Mouse (Mus musculus) midbrain, embryonic 11.5 days (tissue): ENCODE data around the gene Il15ra. TPM values are rescaled to one million over a fixed set of nuclear protein-coding genes. Genes with fewer than 3 reads are reported as not detected.

ENCODE experiments used
- ATAC-seq: fragments of 200-750 bp; cut with Nextera tagmentation; 2 replicates; pipeline ENCODE4 v1.8.0; 2017; ENCODE audit warnings: moderate TSS enrichment, moderate library complexity; ENCODE audit not compliant: low FRiP score
- DNase-seq: peaks from one replicate; pipeline ENCODE4 v3.0.0; 2015; ENCODE audit warnings: low spot score; ENCODE audit errors: missing footprints
- H3K27ac ChIP-seq: fragments of 300-500 bp; sonication (generic); 2 replicates; pipeline ENCODE4 v1.5.1; 2014; ENCODE audit warnings: low read depth, low read length
- H3K27me3 ChIP-seq: fragments of 300-500 bp; sonication (generic); 2 replicates; pipeline ENCODE4 v1.6.1; 2014; ENCODE audit warnings: mild to moderate bottlenecking, low read length, moderate library complexity, mixed read lengths; ENCODE audit not compliant: control insufficient read depth, insufficient read depth
- H3K36me3 ChIP-seq: fragments of 300-500 bp; sonication (generic); 2 replicates; pipeline ENCODE4 v1.6.1; 2014; ENCODE audit warnings: mild to moderate bottlenecking, low read length, moderate library complexity, mixed read lengths; ENCODE audit not compliant: control insufficient read depth, insufficient read depth
- H3K4me1 ChIP-seq: fragments of 300-500 bp; sonication (generic); 2 replicates; pipeline ENCODE4 v1.6.1; 2014; ENCODE audit warnings: low read length; ENCODE audit not compliant: control insufficient read depth, insufficient read depth
- H3K4me2 ChIP-seq: fragments of 300-500 bp; sonication (generic); 2 replicates; pipeline ENCODE4 v1.6.1; 2014; ENCODE audit warnings: mild to moderate bottlenecking, moderate library complexity
- H3K4me3 ChIP-seq: fragments of 300-500 bp; sonication (generic); 2 replicates; pipeline ENCODE4 v1.5.1; 2014; ENCODE audit warnings: low read depth, low read length
- H3K9ac ChIP-seq: fragments of 300-500 bp; sonication (generic); 2 replicates; pipeline ENCODE4 v1.6.1; 2014; ENCODE audit warnings: low read length
- H3K9me3 ChIP-seq: fragments of 300-500 bp; sonication (generic); 2 replicates; pipeline ENCODE4 v1.6.1; 2016; ENCODE audit warnings: low read length; ENCODE audit not compliant: control insufficient read depth
- WGBS: fragments of 180-500 bp; shearing (Covaris S2); extraction: QIAGEN DNeasy Blood & Tissue Kit; methylation state at CpG from one replicate; pipeline ENCODE4 v1.1.7; 2014; 5-methylcytosine and 5-hydroxymethylcytosine counted together
- polyA plus RNA-seq: library from polyadenylated mRNA; unstranded; fragments of >200 nt; fragmentation: Nextera tagmentation; extraction: Ambion mirVana; gene quantifications from 2 replicates; pipeline ENCODE4 v1.2.1, GENCODE M21; 2014

Gene Il15ra
- polyA plus RNA-seq, 1 experiment from 2014 or later = 0.87 TPM

- Histone ChIP-seq H3K27ac (no peak overlapping the region), H3K4me1 (no peaks in the 10 kb centered on the region), H3K4me3 (no peak overlapping the region), H3K9ac (no peak overlapping the region), H3K36me3 (no peaks in the 10 kb centered on the region), H3K4me2 (no peak overlapping the region), H3K27me3 (no peaks in the 10 kb centered on the region), H3K9me3 (no peaks in the 10 kb centered on the region)
- DNase-seq (no peak), ATAC-seq (no peak)
- WGBS = 80% methylated on average over 2 of the region's 2 CpGs
These were observed 13.5 kb downstream of the Il15ra start for GRCm38 (mm10) chr2:11718573-11718972.

GRCm38 (mm10) chr2:11722564-11722963 lies 17.5 kb downstream of the Il15ra start:
- Histone ChIP-seq H3K9me3 (no peaks in the 10 kb centered on the region), H3K4me3 (no peak overlapping the region), H3K36me3 (no peaks in the 10 kb centered on the region), H3K9ac (no peak overlapping the region), H3K4me1 (no peaks in the 10 kb centered on the region), H3K27ac (no peak overlapping the region), H3K4me2 (no peak overlapping the region), H3K27me3 (no peaks in the 10 kb centered on the region)
- ATAC-seq (no peak), DNase-seq (no peak)
- WGBS = 90% methylated on average over 9 of the region's 9 CpGs

- H3K9ac ChIP-seq = no peak overlapping the region
- WGBS = 92% methylated on average over 5 of the region's 5 CpGs
- H3K4me2 ChIP-seq = no peak overlapping the region
- ATAC-seq (no peak), DNase-seq (no peak)
- no peak overlapping the region for H3K27ac ChIP-seq
- H3K4me1 ChIP-seq = no peaks in the 10 kb centered on the region
- no peaks in the 10 kb centered on the region for H3K9me3 ChIP-seq
- no peaks in the 10 kb centered on the region for H3K27me3 ChIP-seq
- H3K4me3 ChIP-seq = no peak overlapping the region
- no peaks in the 10 kb centered on the region for H3K36me3 ChIP-seq
These were observed 22.5 kb downstream of the Il15ra start for GRCm38 (mm10) chr2:11727574-11727973.

- Histone ChIP-seq H3K4me1 (no peaks in the 10 kb centered on the region), H3K4me3 (no peak overlapping the region), H3K27ac (no peak overlapping the region), H3K4me2 (no peak overlapping the region), H3K36me3 (no peaks in the 10 kb centered on the region), H3K27me3 (no peaks in the 10 kb centered on the region), H3K9ac (no peak overlapping the region), H3K9me3 (no peaks in the 10 kb centered on the region)
- DNase-seq (no peak), ATAC-seq (no peak)
- 56% methylated on average over 3 of the region's 3 CpGs for WGBS
These were observed 24.0 kb downstream of the Il15ra start for GRCm38 (mm10) chr2:11729091-11729490.

GRCm38 (mm10) chr2:11732978-11733377 lies 27.9 kb downstream of the Il15ra start:
- Histone ChIP-seq H3K9ac (no peak overlapping the region), H3K4me2 (no peak overlapping the region), H3K27me3 (no peaks in the 10 kb centered on the region), H3K4me3 (no peak overlapping the region), H3K27ac (no peak overlapping the region), H3K9me3 (no peaks in the 10 kb centered on the region), H3K36me3 (peaks cover 3% of the 10 kb centered on the region; the same call in 1 of the 2 replicates), H3K4me1 (no peaks in the 10 kb centered on the region)
- 63% methylated on average over 5 of the region's 5 CpGs for WGBS
- DNase-seq (no peak), ATAC-seq (no peak)

GRCm38 (mm10) chr2:11735853-11736252 lies 30.8 kb downstream of the Il15ra start:
- no peak overlapping the region for H3K27ac ChIP-seq
- 81% methylated on average over 6 of the region's 6 CpGs for WGBS
- ATAC-seq = no peak

GRCm38 (mm10) chr2:11738794-11739193 lies 33.7 kb downstream of the Il15ra start:
- ATAC-seq = peak; percentile 61
- WGBS = 91% methylated on average over 3 of the region's 3 CpGs

More at GRCm38 (mm10) chr2:11735853-11736252, 30.8 kb downstream of the Il15ra start:
- Histone ChIP-seq H3K36me3 (peaks cover 4% of the 10 kb centered on the region), H3K9me3 (no peaks in the 10 kb centered on the region), H3K4me3 (no peak overlapping the region), H3K4me1 (no peaks in the 10 kb centered on the region), H3K9ac (no peak overlapping the region), H3K27me3 (no peaks in the 10 kb centered on the region), H3K4me2 (no peak overlapping the region)
- DNase-seq = no peak

GRCm38 (mm10) chr2:11739516-11740051 lies 34.5 kb downstream of the Il15ra start:
- Histone ChIP-seq H3K36me3 (peaks cover 29% of the 10 kb centered on the region), H3K9me3 (no peaks in the 10 kb centered on the region), H3K27me3 (no peaks in the 10 kb centered on the region), H3K9ac (no peak overlapping the region), H3K4me3 (no peak overlapping the region), H3K27ac (no peak overlapping the region), H3K4me1 (no peaks in the 10 kb centered on the region), H3K4me2 (no peak overlapping the region)
- WGBS = 97% methylated on average over 4 of the region's 4 CpGs
- DNase-seq = no peak
- ATAC-seq = no peak

More at GRCm38 (mm10) chr2:11738794-11739193, 33.7 kb downstream of the Il15ra start:
- Histone ChIP-seq H3K4me1 (no peaks in the 10 kb centered on the region), H3K36me3 (peaks cover 29% of the 10 kb centered on the region), H3K4me2 (no peak overlapping the region), H3K27ac (no peak overlapping the region), H3K4me3 (no peak overlapping the region), H3K9me3 (no peaks in the 10 kb centered on the region), H3K27me3 (no peaks in the 10 kb centered on the region), H3K9ac (no peak overlapping the region)
- no peak for DNase-seq

GRCm38 (mm10) chr2:11762541-11762940 lies 57.5 kb downstream of the Il15ra start:
- WGBS = 86% methylated on average over 4 of the region's 4 CpGs
- H3K36me3 ChIP-seq = peaks cover 37% of the 10 kb centered on the region
- no peak overlapping the region for H3K4me2 ChIP-seq
- ATAC-seq (no peak), DNase-seq (no peak)
- no peak overlapping the region for H3K27ac ChIP-seq
- H3K4me1 ChIP-seq = no peaks in the 10 kb centered on the region
- no peak overlapping the region for H3K4me3 ChIP-seq
- no peaks in the 10 kb centered on the region for H3K9me3 ChIP-seq
- H3K27me3 ChIP-seq = no peaks in the 10 kb centered on the region
- no peak overlapping the region for H3K9ac ChIP-seq
